Mouse (Mus musculus) brain, embryonic 14.5 days (tissue): ENCODE measurements at regions not wholly inside any gene's neighbourhood (a gene's known extent, or its start where the extent isn't known, plus 50 kb on each side); places are given as distances from the start of the nearest gene placed in this dataset.

ENCODE experiments used
- CTCF ChIP-seq: fragments of 200-500 bp; IDR thresholded peaks from 2 replicates; pipeline ENCODE4 v1.5.1; 2012; ENCODE audit warnings: inconsistent platforms, mild to moderate bottlenecking, moderate library complexity, borderline replicate concordance; ENCODE audit not compliant: insufficient read depth, insufficient read length; ENCODE audit errors: extremely low read depth
- POLR2A ChIP-seq: fragments of 200-500 bp; IDR thresholded peaks from 2 replicates; pipeline ENCODE4 v1.6.1; 2012; ENCODE audit warnings: mild to moderate bottlenecking, inconsistent platforms, borderline replicate concordance; ENCODE audit not compliant: poor library complexity, insufficient read depth, insufficient read length, severe bottlenecking; ENCODE audit errors: extremely low read depth

DNA sequence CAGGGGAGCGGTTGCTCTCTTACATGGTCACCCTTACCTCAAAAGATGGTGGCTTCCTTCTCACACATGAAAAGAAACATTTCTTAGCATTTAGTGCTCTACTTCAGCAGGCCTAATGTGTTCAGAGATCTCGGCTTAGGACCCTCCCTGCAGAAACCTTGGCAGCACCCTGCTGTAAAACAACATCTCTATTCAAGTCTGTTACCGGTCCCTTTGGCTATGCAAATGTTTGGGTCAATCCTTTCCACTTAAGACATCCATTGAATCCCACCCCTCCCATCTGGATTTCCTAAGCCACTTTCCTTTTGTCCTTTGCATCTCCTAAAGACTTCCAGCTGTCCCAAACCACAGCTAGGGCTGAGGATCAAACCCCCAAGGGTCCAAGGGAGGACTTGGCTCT, 294.2 kb downstream of the Gm11011 start:
- TF ChIP-seq POLR2A (no peak), CTCF (no peak)
